Mouse (Mus musculus): ENCODE measurements around the gene Taf11. TPM values are rescaled to one million over a fixed set of nuclear protein-coding genes. Genes with fewer than 3 reads are reported as not detected.

The Taf11 gene
- polyA plus RNA-seq, 1 experiment: 38.4 TPM

DNA sequence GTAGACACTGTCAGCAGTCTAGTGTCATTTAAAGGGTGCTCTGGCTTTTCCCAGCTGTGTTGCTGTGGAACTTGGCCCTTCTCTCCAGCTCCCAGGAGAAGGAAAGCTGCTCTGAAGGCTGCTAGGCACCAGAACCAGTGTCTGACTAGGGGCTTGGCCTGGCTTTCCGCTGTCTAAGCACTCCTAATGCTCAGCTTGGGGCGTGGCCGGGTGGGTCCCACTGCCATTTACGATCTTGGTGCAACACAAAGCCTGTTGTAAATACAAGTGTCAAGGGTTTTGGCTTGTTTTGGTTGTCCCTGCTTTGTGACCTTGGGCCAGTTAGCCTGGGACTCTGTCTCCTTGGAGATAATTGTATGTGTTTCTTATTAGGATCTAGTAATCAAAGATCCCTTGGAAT lies 30.7 kb upstream of the Taf11 start:
- Histone ChIP-seq H3ac (ENCODE audit: control insufficient read depth, insufficient read length, low read depth) (no peak overlapping the region), H3K36me3 (ENCODE audit: control insufficient read depth, insufficient read depth) (no peaks in the 10 kb centered on the region), H3K27me3 (ENCODE audit: control insufficient read depth, insufficient read depth, insufficient read length) (no peaks in the 10 kb centered on the region), H3K4me3 (ENCODE audit: insufficient read depth, poor library complexity, severe bottlenecking) (no peak overlapping the region), H3K79me2 (ENCODE audit: control insufficient read depth, insufficient read depth) (peaks cover 5% of the 10 kb centered on the region), H3K79me3 (ENCODE audit: low read depth) (peaks cover 3% of the 10 kb centered on the region)
- TF ChIP-seq CTCF (IDR thresholded peaks at IDR 0.05; ENCODE audit: control insufficient read depth, insufficient read depth, insufficient read length): no peak
- TF ChIP-seq MYOD1 (IDR thresholded peaks at IDR 0.05; ENCODE audit: control insufficient read depth, insufficient read length, low read depth): no peak
- TF ChIP-seq FOSL1 (IDR thresholded peaks at IDR 0.05; ENCODE audit: insufficient read depth, low read length, poor library complexity, severe bottlenecking): no peak
- no peak for TF ChIP-seq MAX (IDR thresholded peaks at IDR 0.05)

DNA sequence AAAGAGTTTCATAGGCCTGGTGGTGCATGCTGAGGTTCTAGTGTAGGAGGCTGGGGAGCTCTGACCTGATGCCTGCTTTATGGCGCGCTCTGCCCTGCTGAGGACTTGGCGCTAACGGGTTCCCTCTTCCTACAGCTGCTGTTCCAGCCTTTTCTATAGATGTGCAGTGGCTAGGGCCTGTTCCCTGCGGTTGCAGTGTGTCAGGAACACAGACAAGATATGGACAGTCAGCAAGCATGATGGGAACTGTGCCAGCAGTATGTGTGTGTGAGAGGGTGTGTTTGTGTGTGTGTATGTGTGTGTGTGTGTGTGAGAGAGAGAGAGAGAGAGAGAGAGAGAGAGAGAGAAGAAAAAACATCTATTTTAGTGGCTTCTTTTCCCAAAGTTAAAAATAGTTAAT lies 29.4 kb upstream of the Taf11 start:
- H3K27me3 ChIP-seq (ENCODE audit: control insufficient read depth, insufficient read depth, insufficient read length): no peaks in the 10 kb centered on the region
- TF ChIP-seq FOSL1 (IDR thresholded peaks at IDR 0.05; ENCODE audit: insufficient read depth, low read length, poor library complexity, severe bottlenecking): no peak
- no peak for TF ChIP-seq CEBPB (IDR thresholded peaks at IDR 0.05; ENCODE audit: low read depth)
- TF ChIP-seq MYOG (IDR thresholded peaks at IDR 0.05; ENCODE audit: control insufficient read depth, extremely low read depth, insufficient read length): no peak
- no peak for TF ChIP-seq USF1 (IDR thresholded peaks at IDR 0.05; ENCODE audit: low read depth)
- no peak for TF ChIP-seq MYOD1 (IDR thresholded peaks at IDR 0.05; ENCODE audit: control insufficient read depth, insufficient read length, low read depth)
- no peak for TF ChIP-seq MAX (IDR thresholded peaks at IDR 0.05)
- TF ChIP-seq CTCF (IDR thresholded peaks at IDR 0.05; ENCODE audit: control insufficient read depth, insufficient read depth, insufficient read length): no peak
- no peak overlapping the region for H3K4me3 ChIP-seq (ENCODE audit: insufficient read depth, poor library complexity, severe bottlenecking)
- peaks cover 3% of the 10 kb centered on the region for H3K79me3 ChIP-seq (ENCODE audit: low read depth)
- no peak overlapping the region for H3ac ChIP-seq (ENCODE audit: control insufficient read depth, insufficient read length, low read depth)
- H3K79me2 ChIP-seq (ENCODE audit: control insufficient read depth, insufficient read depth): peaks cover 5% of the 10 kb centered on the region
- no peaks in the 10 kb centered on the region for H3K36me3 ChIP-seq (ENCODE audit: control insufficient read depth, insufficient read depth)

DNA sequence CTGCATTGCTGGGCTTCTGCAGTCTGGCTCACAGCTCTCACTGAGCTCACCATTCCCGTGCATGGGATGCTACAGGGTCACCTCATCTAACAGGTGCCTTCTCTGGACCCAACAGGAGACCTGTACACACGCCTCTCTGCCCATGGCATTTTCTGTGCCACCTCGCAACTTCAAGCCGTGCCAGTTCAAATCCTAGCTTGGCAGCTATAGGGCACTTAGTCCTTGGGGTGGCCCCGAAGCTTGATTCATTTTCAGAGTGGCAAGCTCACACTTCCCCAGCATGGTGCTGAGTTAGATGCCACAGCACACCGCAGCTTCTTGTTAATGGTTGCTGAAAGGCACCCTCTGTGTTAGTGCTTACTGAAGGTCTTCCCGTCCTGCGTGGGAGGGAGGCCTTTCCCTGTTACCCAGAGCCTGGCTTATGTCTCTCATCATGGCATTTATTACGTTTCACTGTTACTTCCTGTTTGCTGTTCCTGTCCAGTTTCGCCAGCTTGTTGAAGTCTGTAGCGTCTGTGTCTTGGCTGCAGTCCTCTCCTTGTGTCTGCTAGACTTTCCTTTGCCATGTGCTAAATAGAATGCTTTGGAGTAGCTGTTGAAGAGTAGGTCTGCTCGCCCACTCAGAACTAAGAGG lies 28.6 kb upstream of the Taf11 start:
- Histone ChIP-seq H3K36me3 (ENCODE audit: control insufficient read depth, insufficient read depth) (no peaks in the 10 kb centered on the region), H3K79me2 (ENCODE audit: control insufficient read depth, insufficient read depth) (peaks cover 5% of the 10 kb centered on the region), H3K4me3 (ENCODE audit: insufficient read depth, poor library complexity, severe bottlenecking) (no peak overlapping the region), H3K79me3 (ENCODE audit: low read depth) (peaks cover 3% of the 10 kb centered on the region), H3ac (ENCODE audit: control insufficient read depth, insufficient read length, low read depth) (no peak overlapping the region), H3K27me3 (ENCODE audit: control insufficient read depth, insufficient read depth, insufficient read length) (no peaks in the 10 kb centered on the region)
- TF ChIP-seq FOSL1 (IDR thresholded peaks at IDR 0.05; ENCODE audit: insufficient read depth, low read length, poor library complexity, severe bottlenecking) (no peak), USF1 (IDR thresholded peaks at IDR 0.05; ENCODE audit: low read depth) (no peak), CTCF (IDR thresholded peaks at IDR 0.05; ENCODE audit: control insufficient read depth, insufficient read depth, insufficient read length) (no peak), MYOG (IDR thresholded peaks at IDR 0.05; ENCODE audit: control insufficient read depth, extremely low read depth, insufficient read length) (no peak), MYOD1 (IDR thresholded peaks at IDR 0.05; ENCODE audit: control insufficient read depth, insufficient read length, low read depth) (no peak), CEBPB (IDR thresholded peaks at IDR 0.05; ENCODE audit: low read depth) (no peak), MAX (IDR thresholded peaks at IDR 0.05) (no peak)

DNA sequence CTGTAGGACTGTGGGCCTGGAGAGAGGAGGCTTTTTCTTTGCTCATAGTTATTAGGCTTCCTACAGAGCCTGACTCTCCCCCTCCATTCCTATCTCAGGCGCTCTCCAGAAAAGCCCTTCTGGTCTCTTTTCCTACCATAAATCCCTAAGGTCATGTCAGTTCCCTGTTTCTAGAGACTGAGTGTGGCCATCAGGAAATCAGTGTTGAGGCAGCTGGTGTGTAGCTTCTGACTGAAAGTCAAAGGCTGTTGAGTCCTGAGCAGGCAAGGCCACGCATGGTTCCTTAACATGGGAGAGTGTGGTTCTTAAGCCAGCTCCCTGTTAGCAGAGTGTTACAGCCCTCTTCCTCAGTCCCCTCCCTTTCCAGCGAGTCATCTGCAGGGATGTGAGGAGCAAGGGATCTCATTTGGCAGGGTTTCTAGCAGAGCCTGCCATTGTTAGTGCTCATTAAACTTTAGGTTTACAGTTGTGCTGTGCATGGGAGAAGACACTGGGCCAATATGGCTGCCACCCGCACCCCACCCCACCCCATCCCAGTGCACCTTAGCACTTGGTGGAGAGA lies 27.5 kb upstream of the Taf11 start:
- no peaks in the 10 kb centered on the region for H3K27me3 ChIP-seq (ENCODE audit: control insufficient read depth, insufficient read depth, insufficient read length)
- H3ac ChIP-seq (ENCODE audit: control insufficient read depth, insufficient read length, low read depth): no peak overlapping the region
- H3K79me2 ChIP-seq (ENCODE audit: control insufficient read depth, insufficient read depth): peaks cover 5% of the 10 kb centered on the region
- H3K4me3 ChIP-seq (ENCODE audit: insufficient read depth, poor library complexity, severe bottlenecking): no peak overlapping the region
- no peaks in the 10 kb centered on the region for H3K36me3 ChIP-seq (ENCODE audit: control insufficient read depth, insufficient read depth)
- peaks cover 3% of the 10 kb centered on the region for H3K79me3 ChIP-seq (ENCODE audit: low read depth)
- no peak for TF ChIP-seq MAX (IDR thresholded peaks at IDR 0.05)
- no peak for TF ChIP-seq USF1 (IDR thresholded peaks at IDR 0.05; ENCODE audit: low read depth)
- TF ChIP-seq CEBPB (IDR thresholded peaks at IDR 0.05; ENCODE audit: low read depth): no peak
- no peak for TF ChIP-seq FOSL1 (IDR thresholded peaks at IDR 0.05; ENCODE audit: insufficient read depth, low read length, poor library complexity, severe bottlenecking)
- no peak for TF ChIP-seq MYOD1 (IDR thresholded peaks at IDR 0.05; ENCODE audit: control insufficient read depth, insufficient read length, low read depth)
- TF ChIP-seq MYOG (IDR thresholded peaks at IDR 0.05; ENCODE audit: control insufficient read depth, extremely low read depth, insufficient read length): no peak
- TF ChIP-seq CTCF (IDR thresholded peaks at IDR 0.05; ENCODE audit: control insufficient read depth, insufficient read depth, insufficient read length): no peak

DNA sequence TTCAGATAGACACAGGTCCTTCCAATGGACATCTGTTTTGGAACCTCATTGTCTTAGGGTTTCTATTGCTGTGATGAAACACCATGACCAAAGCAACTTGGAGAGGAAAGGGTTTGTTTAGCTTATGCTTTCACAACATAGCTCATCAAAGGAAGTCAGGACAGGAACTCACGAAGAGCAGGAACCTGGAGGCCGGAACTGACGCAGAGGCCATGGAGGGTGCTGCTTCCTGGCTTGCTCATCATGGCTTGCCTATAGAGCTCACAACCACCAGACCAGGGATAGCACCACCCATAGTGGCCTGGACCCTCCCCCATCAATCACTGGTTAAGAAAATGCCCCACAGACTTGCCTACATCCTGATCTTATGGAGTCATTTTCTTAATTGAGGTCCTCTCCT lies 25.4 kb upstream of the Taf11 start:
- Histone ChIP-seq H3K79me2 (ENCODE audit: control insufficient read depth, insufficient read depth) (peaks cover 5% of the 10 kb centered on the region), H3K27me3 (ENCODE audit: control insufficient read depth, insufficient read depth, insufficient read length) (no peaks in the 10 kb centered on the region), H3ac (ENCODE audit: control insufficient read depth, insufficient read length, low read depth) (no peak overlapping the region), H3K79me3 (ENCODE audit: low read depth) (peaks cover 2% of the 10 kb centered on the region), H3K4me3 (ENCODE audit: insufficient read depth, poor library complexity, severe bottlenecking) (no peak overlapping the region), H3K36me3 (ENCODE audit: control insufficient read depth, insufficient read depth) (no peaks in the 10 kb centered on the region)
- no peak for TF ChIP-seq CEBPB (IDR thresholded peaks at IDR 0.05; ENCODE audit: low read depth)

All from C2C12 (cell line).